Mouse (Mus musculus): Measurements from ENCODE around the gene Cnst. TPM values are rescaled to one million over a fixed set of nuclear protein-coding genes. Genes with fewer than 3 reads are reported as not detected.

Gene Cnst
- 10 to 100 TPM; 36.6 to 37.0 TPM for total RNA-seq (2021)
- long read RNA-seq, experiment 1, full-length matches to known transcripts: 25 of 34 reads
- long read RNA-seq, experiment 1, partial matches to known transcripts: 5 of 34 reads
- long read RNA-seq, experiment 1, other reads (novel, unspliced or antisense): 4 of 34 reads
- long read RNA-seq, experiment 2, full-length matches to known transcripts: 18 of 21 reads
- long read RNA-seq, experiment 2, partial matches to known transcripts: 2 of 21 reads
- long read RNA-seq, experiment 2, other reads (novel, unspliced or antisense): 1 of 21 reads

- peak within 1 kb of the TSS; percentile 99 for H3K4me3 ChIP-seq
- DNase-seq (ENCODE audit: extremely low spot score in 1 of 2, low spot score in 2 of 2): peak; percentile 98
- intact Hi-C loops (cut with DNase I): loop anchor here (2.0 to 10.0 kb wide), 4 partner anchors 27 to 1231 kb away; partner anchors contain the start of genes Ahctf1, Cox20, Gm10518 and Smyd3
- peak within 1 kb of the TSS; percentile 93 for H3K27ac ChIP-seq
These were observed at the start of gene Cnst, which contains the start of gene Tfb2m for GRCm38 (mm10) chr1:179545768-179546550. TSS of gene Cnst (plus strand) at chr1:179546370. TSS of gene Tfb2m (minus strand) at chr1:179546267.

- intact Hi-C loops (cut with DNase I): no loop called here
- Histone ChIP-seq H3K27ac (no peak overlapping the region), H3K4me3 (no peak overlapping the region)
- TF ChIP-seq CTCF (IDR thresholded peaks at IDR 0.05): no peak
- DNase-seq (ENCODE audit: extremely low spot score in 1 of 2, low spot score in 2 of 2): no peak
These were observed 46.9 kb upstream of the Cnst start for GRCm38 (mm10) chr1:179499257-179499656.

GRCm38 (mm10) chr1:179502565-179502964 lies 43.6 kb upstream of the Cnst start:
- no peak overlapping the region for H3K4me3 ChIP-seq
- intact Hi-C loops (cut with DNase I): loop anchor here (1.0 kb wide), 1 partner anchor 122 kb away; no protein-coding TSS in a partner anchor
- TF ChIP-seq CTCF (IDR thresholded peaks at IDR 0.05): peak; percentile 82
- no peak overlapping the region for H3K27ac ChIP-seq
- no peak for DNase-seq (ENCODE audit: extremely low spot score in 1 of 2, low spot score in 2 of 2)

GRCm38 (mm10) chr1:179506530-179507315 lies 39.4 kb upstream of the Cnst start:
- intact Hi-C loops (cut with DNase I): loop anchor here (5.0 kb wide), 1 partner anchor 226 kb away; no protein-coding TSS in a partner anchor
- peak; percentile 81 for TF ChIP-seq CTCF (IDR thresholded peaks at IDR 0.05)
- DNase-seq (ENCODE audit: extremely low spot score in 1 of 2, low spot score in 2 of 2): no peak

GRCm38 (mm10) chr1:179510546-179511340 lies 35.4 kb upstream of the Cnst start:
- intact Hi-C loops (cut with DNase I): no loop called here
- DNase-seq (ENCODE audit: extremely low spot score in 1 of 2, low spot score in 2 of 2): no peak
- Histone ChIP-seq H3K27ac (no peak overlapping the region), H3K4me3 (no peak overlapping the region)
- TF ChIP-seq CTCF (IDR thresholded peaks at IDR 0.05): no peak

More at GRCm38 (mm10) chr1:179506530-179507315, 39.4 kb upstream of the Cnst start:
- H3K27ac ChIP-seq: no peak overlapping the region
- no peak overlapping the region for H3K4me3 ChIP-seq

GRCm38 (mm10) chr1:179511895-179512294 lies 34.3 kb upstream of the Cnst start:
- no peak overlapping the region for H3K27ac ChIP-seq
- intact Hi-C loops (cut with DNase I): no loop called here
- no peak for DNase-seq (ENCODE audit: extremely low spot score in 1 of 2, low spot score in 2 of 2)

GRCm38 (mm10) chr1:179516941-179517712 lies 29.0 kb upstream of the Cnst start:
- no peak for DNase-seq (ENCODE audit: extremely low spot score in 1 of 2, low spot score in 2 of 2)
- intact Hi-C loops (cut with DNase I): no loop called here
- TF ChIP-seq CTCF (IDR thresholded peaks at IDR 0.05): no peak
- H3K27ac ChIP-seq: peak overlapping the region; percentile 11
- H3K4me3 ChIP-seq: peak overlapping the region; percentile 63

More at GRCm38 (mm10) chr1:179511895-179512294, 34.3 kb upstream of the Cnst start:
- no peak overlapping the region for H3K4me3 ChIP-seq
- TF ChIP-seq CTCF (IDR thresholded peaks at IDR 0.05): no peak

DNA sequence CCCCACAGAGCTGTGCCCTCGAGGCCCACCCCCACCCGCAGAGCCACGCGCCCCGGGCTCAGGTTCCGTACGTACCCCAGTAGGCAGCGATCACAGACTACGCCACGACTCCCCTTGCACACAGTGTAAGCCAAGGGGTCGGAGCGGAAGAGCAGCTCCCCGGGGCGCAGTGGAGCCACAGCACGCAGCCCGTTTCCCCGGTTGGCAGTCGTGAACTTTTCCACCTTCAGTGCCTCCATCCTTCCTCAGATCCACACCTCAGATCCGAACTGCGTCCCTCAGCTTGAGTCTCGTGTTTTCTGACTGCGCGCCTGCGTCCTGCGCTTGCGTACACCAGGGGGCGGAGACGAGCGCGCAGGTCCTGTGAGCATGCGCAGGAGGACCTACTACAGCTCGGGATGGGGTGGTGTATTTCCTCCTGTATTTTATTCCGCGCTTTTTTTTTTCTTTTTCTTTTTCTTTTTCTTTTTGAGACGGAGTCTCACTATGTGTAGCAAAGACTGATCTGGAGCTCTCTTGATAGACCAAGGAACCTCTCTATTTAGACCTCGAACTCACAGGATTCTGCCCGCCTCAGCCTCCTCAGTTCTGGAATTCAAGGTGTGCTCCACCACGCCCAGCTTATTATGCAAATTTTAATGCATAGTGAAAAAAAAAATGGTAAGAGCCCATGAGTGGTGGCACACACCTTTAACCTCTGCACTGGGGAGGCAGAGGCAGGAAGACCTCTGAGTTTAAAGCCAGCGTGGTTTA lies 28.3 kb upstream of the Cnst start, which contains the start of gene Smyd3:
Gene Smyd3, minus strand, starts transcription at position 329 of the 753 bp plus-strand sequence.
- DNase-seq (ENCODE audit: extremely low spot score in 1 of 2, low spot score in 2 of 2): peak; percentile 84 to 86
- TF ChIP-seq CTCF (IDR thresholded peaks at IDR 0.05): peak; percentile 67
- Histone ChIP-seq H3K4me3 (peak within 1 kb of the TSS; percentile 63), H3K27ac (peak within 1 kb of the TSS; percentile 11)
- intact Hi-C loops (cut with DNase I): loop anchor here (2.0 kb wide), 1 partner anchor 29 kb away; the partner anchor contains the start of genes Cnst and Tfb2m

- intact Hi-C loops (cut with DNase I): loop anchor here (2.0 kb wide), 1 partner anchor 27 kb away; the partner anchor contains the start of genes Cnst and Tfb2m
These were observed 26.3 kb upstream of the Cnst start for GRCm38 (mm10) chr1:179519901-179520300.

More at GRCm38 (mm10) chr1:179519901-179520300, 26.3 kb upstream of the Cnst start:
- no peak for DNase-seq (ENCODE audit: extremely low spot score in 1 of 2, low spot score in 2 of 2)
- TF ChIP-seq CTCF (IDR thresholded peaks at IDR 0.05): no peak
- H3K27ac ChIP-seq: no peak overlapping the region
- H3K4me3 ChIP-seq: no peak overlapping the region
